ENCODE assay signal across 19 mouse cellular contexts in genomic region chr13:24036150-24036549, GRCm38 (mm10). TPM values are rescaled to one million over a fixed set of nuclear protein-coding genes. Genes with fewer than 3 reads are reported as not detected.
DNase-seq lines count a peak whose midpoint lies in the region; ATAC-seq and TF ChIP-seq lines count a peak whose summit lies in the region.
"Had no signal": no experiment of that assay in that cellular context is flagged by ENCODE, and none has a peak within 500 bp of the region (broad histone marks: within the 10 kb centered on the region; RNA-seq: fewer than 3 reads in every experiment).

No protein-coding gene starts in this region.

- no peak overlapping the region for H3K4me3 ChIP-seq in heart, embryonic 11.5 days (ENCODE audit: low read depth, low read length)
- H3K4me3 ChIP-seq in kidney, postnatal 0 days (replicated peaks; ENCODE audit: low read depth, low read length), result no peak overlapping the region
- H3K4me3 ChIP-seq: forebrain, embryonic 12.5 days; hindbrain, embryonic 15.5 days; limb, embryonic 15.5 days; midbrain, embryonic 10.5 days had no signal

- no peak for ATAC-seq in heart, embryonic 11.5 days (replicated peaks; ENCODE audit: insufficient number of reproducible peaks, low FRiP score, low TSS enrichment)
- ATAC-seq in kidney, postnatal 0 days (replicated peaks; ENCODE audit: low FRiP score, low read depth), result no peak
- ATAC-seq in megakaryocyte, adult 5-6 weeks (ENCODE audit: poor library complexity, severe bottlenecking), result 0 out of 2 replicates have a peak, but pooled peaks have one; percentile 40
- ATAC-seq: activated CD4-positive, CD25-positive, alpha-beta regulatory T cell, adult 4 months had no signal

- DNase-seq in heart, postnatal 4 days, result no peak
- no peak for DNase-seq in kidney, postnatal 0 days (ENCODE audit: low spot score)
- no peak for DNase-seq in kidney, postnatal 14 days
- DNase-seq in liver, result peak; percentile 5
- no peak for DNase-seq in embryo, embryonic 9.5 days (ENCODE audit: extremely low spot score)
- no peak for DNase-seq in spleen, postnatal 14 days (ENCODE audit: low spot score in 2 of 2)
- DNase-seq: cerebellum, adult 18-20 months; kidney, adult 11 months; kidney, postnatal 4 days; thymus, postnatal 36 days had no signal

- no peaks in the 10 kb centered on the region for H3K9me3 ChIP-seq in heart, embryonic 11.5 days (replicated peaks; ENCODE audit: control insufficient read depth, low read length)
- no peaks in the 10 kb centered on the region for H3K9me3 ChIP-seq in kidney, postnatal 0 days (replicated peaks; ENCODE audit: low read length)
- H3K9me3 ChIP-seq: forebrain, embryonic 12.5 days; hindbrain, embryonic 15.5 days; limb, embryonic 15.5 days; midbrain, embryonic 10.5 days had no signal

- H3K4me1 ChIP-seq in heart, embryonic 11.5 days (ENCODE audit: control insufficient read depth, insufficient read depth, low read length), result no peaks in the 10 kb centered on the region
- H3K4me1 ChIP-seq in kidney, postnatal 0 days (replicated peaks; ENCODE audit: insufficient read depth, low read length), result no peaks in the 10 kb centered on the region
- H3K4me1 ChIP-seq: forebrain, embryonic 12.5 days; hindbrain, embryonic 15.5 days; limb, embryonic 15.5 days had no signal

- 54% methylated on average over 18 of the region's 18 CpGs for WGBS in heart, embryonic 11.5 days (ENCODE audit: insufficient replicate concordance)
- 87% methylated on average over 18 of the region's 18 CpGs for WGBS in kidney, postnatal 0 days

- peak overlapping the region; percentile 47 for H3K4me2 ChIP-seq in heart, embryonic 11.5 days
- H3K4me2 ChIP-seq in kidney, postnatal 0 days (ENCODE audit: low read length), result 0 out of 2 replicates have a peak overlapping the region, but pooled peaks have one; percentile 3
- H3K4me2 ChIP-seq: forebrain, embryonic 12.5 days; hindbrain, embryonic 15.5 days; limb, embryonic 15.5 days had no signal

- no peak overlapping the region for H3K27ac ChIP-seq in heart, embryonic 11.5 days (ENCODE audit: low read depth, low read length)
- H3K27ac ChIP-seq in kidney, postnatal 0 days, result no peak overlapping the region
- H3K27ac ChIP-seq: forebrain, embryonic 12.5 days; hindbrain, embryonic 15.5 days; limb, embryonic 15.5 days; midbrain, embryonic 10.5 days had no signal

- TF ChIP-seq CTCF in kidney, postnatal 0 days (IDR thresholded peaks at IDR 0.05; ENCODE audit: low read depth), result no peak

- no peaks in the 10 kb centered on the region for H3K27me3 ChIP-seq in heart, embryonic 11.5 days (ENCODE audit: control insufficient read depth, insufficient read depth, low read length)
- H3K27me3 ChIP-seq in kidney, postnatal 0 days (ENCODE audit: insufficient read depth, low read length), result no peaks in the 10 kb centered on the region
- H3K27me3 ChIP-seq: forebrain, embryonic 12.5 days; hindbrain, embryonic 15.5 days; limb, embryonic 15.5 days had no signal

- no peaks in the 10 kb centered on the region for H3K36me3 ChIP-seq in heart, embryonic 11.5 days (ENCODE audit: control insufficient read depth, insufficient read depth, low read length)
- H3K36me3 ChIP-seq in kidney, postnatal 0 days (ENCODE audit: insufficient read depth, low read length), result 0 out of 2 replicates have a peak, but pooled peaks cover 9% of the 10 kb centered on the region
- H3K36me3 ChIP-seq: forebrain, embryonic 12.5 days had no signal

- H3K9ac ChIP-seq in heart, embryonic 11.5 days (ENCODE audit: low read depth, low read length), result no peak overlapping the region
- H3K9ac ChIP-seq in kidney, postnatal 0 days (ENCODE audit: low read depth, low read length), result no peak overlapping the region
- H3K9ac ChIP-seq: forebrain, embryonic 12.5 days; hindbrain, embryonic 15.5 days; limb, embryonic 15.5 days had no signal

RNA-seq across cellular contexts. Expression of gene Scgn, which starts 45.1 kb away (rescaled TPM):
- polyA plus RNA-seq in heart, embryonic 11.5 days (2014; fragmentation: Nextera tagmentation; extraction: Ambion mirVana), result not detected in 2 replicates
- not detected for total RNA-seq in heart, postnatal 4 days (2021)
- 0.37 and 1.2 TPM in 2 replicates for polyA plus RNA-seq in kidney, postnatal 0 days (2015; fragmentation: Nextera tagmentation; extraction: Ambion mirVana)
- not detected in 2 replicates for total RNA-seq in megakaryocyte, adult 5-6 weeks (2015)
- not detected in 2 replicates for total RNA-seq in megakaryocyte, adult 5-6 weeks (2017)
- total RNA-seq: gastrocnemius, postnatal 4 days had no signal
- polyA plus RNA-seq: activated CD4-positive, CD25-positive, alpha-beta regulatory T cell, adult 4 months; limb, embryonic 15.5 days; spleen, adult 2 months had no signal
